Mouse (Mus musculus): Measurements from ENCODE around the gene Ermap.

Gene Ermap

DNA sequence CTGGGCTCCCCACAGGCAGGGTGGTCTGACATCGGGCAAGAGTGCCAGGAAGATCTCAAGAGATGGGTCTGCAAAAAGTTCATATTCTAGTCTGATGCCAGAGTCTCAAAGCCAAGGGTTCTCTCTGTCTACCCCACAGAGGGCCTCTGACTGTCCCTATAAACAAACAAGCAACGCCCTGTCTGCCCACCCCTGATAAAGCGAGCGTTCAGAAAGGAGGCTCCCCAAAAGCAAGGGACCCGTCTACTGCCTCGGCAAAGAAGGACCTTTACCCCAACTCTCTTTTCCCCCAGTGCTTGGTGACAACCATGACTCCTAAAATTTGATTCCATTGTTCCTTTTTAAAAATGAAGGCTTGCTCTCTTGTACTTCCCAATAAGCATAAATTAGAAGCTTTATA, at the start of gene Ermap:
Ermap (minus strand) TSS at position 148 of the 400 bp plus-strand sequence.
- DNase-seq (ENCODE audit: low spot score in 2 of 2), result no peak

DNA sequence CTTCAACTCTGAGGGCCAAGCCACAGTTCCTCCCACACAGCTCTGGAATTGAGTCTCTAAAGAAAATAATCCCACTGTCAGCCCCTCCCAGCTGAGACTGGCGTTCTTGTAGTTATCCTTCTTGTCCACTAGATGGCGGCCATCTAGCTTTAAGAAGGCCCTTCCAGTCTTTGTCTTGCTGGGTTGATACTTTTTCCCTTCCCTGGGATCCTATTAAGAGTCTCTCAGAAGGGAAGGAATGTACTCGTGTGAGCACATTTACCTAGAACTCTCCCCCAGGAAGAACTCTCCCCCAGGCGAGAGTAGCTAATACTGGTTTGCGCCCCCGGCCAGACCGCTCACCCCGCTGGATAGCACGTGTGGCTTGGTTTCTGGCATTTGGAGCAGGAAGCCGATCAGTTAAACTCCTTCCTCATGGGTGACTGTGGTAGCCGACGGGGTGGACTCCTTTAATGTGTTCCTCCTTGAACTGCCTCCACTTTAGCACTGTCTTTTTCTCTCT, 49.4 kb upstream of the Ermap start:
- peak; percentile 30 to 37 for DNase-seq (ENCODE audit: low spot score in 2 of 2)

DNA sequence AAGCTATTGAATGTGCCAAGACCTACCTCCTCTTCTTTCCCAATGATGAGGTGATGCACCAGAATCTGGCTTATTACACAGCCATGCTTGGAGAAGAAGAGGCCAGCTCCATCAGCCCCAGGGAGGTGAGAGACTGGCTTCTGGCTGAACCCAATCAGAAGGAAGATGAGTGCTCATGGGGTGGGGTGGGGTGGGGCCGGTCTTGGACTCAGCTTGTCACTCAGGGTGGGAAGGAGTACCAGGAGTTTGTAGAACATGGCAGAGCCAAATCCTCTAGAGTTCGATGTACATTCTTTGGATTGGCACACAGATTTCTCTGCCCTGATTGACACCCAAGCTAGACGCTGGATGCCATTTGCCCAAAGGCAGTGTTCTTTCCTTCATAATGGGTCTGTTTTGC, 48.9 kb upstream of the Ermap start:
- no peak for DNase-seq (ENCODE audit: low spot score in 2 of 2)

DNA sequence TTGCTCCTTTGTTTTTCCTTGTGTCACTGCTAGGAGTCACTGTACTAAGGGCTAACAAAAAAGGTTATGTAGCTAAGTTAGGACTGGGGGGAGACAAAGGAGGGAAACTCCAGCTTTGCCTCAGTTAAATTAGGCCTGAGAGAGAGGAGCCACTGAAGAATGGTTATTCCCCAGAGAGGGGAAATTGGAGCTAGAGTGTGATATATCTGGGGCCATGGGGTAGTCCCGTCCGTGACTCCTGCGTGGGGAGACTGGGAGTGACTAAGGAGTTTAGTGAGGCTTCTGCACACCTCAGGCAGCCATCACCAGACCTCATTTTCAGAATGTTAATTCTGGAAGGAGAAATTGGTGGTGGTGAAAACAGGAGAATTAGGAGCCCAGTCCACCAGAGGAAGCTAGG, 44.5 kb upstream of the Ermap start:
- DNase-seq (ENCODE audit: low spot score in 2 of 2), result no peak

DNA sequence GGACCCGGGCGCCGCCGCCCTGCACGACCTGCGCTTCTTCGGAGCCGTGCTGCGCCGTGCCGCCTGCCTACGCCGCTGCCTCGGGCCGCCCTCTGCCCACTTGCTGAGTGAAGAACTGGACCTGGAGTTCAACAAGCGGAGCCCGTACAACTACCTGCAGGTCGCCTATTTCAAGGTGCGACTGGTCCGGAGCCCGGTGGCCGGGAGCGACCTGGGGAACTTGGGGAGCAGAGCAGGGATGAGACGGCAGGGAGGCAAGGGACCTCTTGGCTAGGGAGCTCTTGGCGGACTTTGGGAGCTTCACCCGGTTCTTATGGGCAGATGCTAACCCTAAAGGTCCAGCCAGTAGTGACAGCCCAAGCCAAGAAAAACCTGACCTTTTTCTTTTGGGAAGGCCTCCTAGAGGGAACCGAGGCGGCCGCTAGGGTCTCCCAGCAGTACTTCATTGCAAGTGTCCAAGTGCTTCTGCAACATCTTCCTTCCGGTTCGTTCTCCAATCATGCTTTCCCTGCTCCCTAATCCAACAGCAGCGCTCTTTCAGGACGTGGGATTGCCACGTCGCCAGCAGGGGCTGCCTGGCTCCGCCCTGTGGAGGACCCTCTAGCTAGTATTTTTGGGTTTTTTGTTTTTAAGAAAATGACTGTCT, 43.6 kb upstream of the Ermap start:
- DNase-seq (ENCODE audit: low spot score in 2 of 2), result peak in 1 of 2 experiments; percentile 22

DNA sequence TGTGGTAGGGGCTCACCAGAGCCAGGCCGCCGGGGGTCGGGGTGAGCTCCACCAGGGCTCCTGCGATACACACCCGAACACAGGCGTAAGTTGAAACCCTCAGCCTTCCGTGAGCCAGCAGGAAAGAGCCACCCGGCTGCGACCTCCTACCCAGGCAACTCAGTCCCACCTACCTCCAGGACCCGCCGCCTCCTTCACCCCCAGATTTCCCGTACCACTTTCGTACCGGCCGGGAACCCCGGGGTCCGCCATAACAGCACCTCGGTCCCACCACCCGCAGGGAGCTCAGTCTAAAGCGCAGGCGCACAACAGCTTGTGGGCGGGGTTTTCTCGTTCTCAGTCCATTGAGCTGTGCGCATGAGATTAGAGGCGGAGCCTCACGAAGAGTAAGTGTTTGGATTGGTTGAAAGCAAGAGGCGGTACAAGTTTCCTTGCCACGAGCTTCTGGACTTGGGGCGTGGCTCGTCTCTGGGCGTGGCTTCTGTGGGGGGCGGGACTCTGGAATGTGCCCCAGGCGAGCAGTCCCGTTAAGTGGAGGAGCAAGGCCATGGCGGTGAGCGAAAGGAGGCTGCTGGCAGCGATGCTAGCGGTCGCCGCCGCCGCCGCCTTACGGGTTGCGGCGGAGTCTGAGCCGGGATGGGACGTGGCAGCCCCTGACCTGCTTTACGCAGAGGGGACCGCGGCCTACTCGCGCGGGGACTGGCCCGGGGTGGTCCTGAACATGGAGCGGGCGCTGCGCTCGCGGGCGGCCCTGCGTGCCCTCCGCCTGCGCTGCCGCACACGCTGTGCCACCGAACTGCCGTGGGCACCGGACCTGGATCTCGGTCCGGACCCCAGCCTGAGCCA, 42.8 kb upstream of the Ermap start, which contains the start of the genes AU022252 and P3h1:
AU022252 (minus strand) TSS at position 303 of the 846 bp plus-strand sequence.
P3h1 (plus strand) TSS at position 506 of the 846 bp plus-strand sequence.
- DNase-seq (ENCODE audit: low spot score in 2 of 2), result peak; percentile 98 to 99

DNA sequence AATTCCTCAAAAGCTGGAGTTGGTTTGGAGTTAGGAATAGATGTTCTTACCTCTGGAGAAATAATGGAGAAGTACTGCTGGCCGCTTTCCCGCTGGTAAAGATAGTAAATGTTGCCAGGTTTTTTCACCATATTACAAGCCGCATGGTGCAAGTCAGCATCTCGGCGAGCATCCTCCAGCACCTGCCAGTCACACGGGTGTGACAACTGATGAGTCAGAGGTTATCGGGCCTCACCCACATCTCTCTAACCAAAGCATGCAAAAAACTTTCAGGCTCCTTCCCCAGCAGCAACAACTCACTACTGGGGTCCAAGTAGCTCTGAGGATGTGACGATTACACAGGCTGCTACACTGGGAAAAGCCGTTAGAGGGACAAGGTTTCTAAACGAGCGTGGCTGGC, 36.9 kb upstream of the Ermap start:
- DNase-seq (ENCODE audit: low spot score in 2 of 2), result no peak

DNA sequence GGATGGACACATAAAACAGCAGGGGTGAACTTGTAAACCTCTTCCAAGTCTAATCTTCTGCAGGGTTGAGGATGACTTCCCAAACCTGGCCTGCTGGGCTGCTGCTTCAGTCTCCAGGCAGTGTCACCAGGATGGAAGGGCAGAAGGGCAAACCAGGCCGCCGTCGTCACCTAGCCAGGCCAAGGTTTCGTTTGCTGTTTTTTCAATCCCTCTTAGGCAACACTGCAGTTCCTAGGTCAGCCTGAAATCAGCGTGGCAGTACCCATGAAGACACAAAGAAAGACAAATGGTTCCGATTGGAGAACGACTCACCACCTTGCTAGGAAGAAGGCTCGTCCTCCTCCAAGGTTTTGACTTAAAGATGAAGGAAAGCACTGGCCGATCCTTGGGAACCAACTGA, 35.9 kb upstream of the Ermap start:
- DNase-seq (ENCODE audit: low spot score in 2 of 2), result no peak

DNA sequence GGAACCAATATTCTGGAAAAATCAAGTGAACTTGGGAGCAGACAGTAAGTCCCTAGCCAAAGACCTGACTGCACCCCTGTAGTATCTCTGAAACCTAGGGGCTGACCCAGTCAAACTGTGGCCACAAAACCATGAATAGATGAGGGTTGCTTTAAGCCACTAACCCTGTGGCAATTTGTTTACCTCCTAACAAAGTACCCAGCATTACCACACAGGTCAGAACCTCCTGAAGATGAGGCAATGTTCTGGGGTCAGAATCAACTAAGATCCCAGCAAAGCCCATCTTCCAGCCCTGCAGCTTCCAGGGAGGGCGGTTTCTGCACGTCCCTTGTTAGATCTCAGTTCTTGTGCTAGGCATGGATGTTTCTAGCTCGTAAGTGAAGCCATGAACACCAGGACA, 34.7 kb upstream of the Ermap start:
- DNase-seq (ENCODE audit: low spot score in 2 of 2), result no peak

DNA sequence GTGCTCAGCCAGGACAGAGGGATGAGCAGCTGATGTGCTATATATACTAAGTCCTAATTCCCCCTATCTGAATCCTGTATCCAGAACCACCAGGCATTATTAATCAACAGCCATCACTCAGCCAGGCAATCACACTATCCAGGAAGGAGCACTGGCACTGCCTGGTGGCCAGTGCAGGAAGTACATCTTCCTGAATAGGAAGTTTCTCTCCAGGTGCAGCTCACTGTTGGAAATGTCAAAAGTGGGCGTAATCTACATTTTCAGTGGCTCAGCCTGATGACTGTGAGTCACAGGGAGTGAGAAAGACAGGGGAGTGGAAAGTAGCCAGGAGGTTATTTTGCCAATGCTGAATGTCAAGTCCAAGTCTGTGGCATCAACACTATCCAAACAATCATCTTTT, 33.9 kb upstream of the Ermap start:
- DNase-seq (ENCODE audit: low spot score in 2 of 2), result no peak

DNA sequence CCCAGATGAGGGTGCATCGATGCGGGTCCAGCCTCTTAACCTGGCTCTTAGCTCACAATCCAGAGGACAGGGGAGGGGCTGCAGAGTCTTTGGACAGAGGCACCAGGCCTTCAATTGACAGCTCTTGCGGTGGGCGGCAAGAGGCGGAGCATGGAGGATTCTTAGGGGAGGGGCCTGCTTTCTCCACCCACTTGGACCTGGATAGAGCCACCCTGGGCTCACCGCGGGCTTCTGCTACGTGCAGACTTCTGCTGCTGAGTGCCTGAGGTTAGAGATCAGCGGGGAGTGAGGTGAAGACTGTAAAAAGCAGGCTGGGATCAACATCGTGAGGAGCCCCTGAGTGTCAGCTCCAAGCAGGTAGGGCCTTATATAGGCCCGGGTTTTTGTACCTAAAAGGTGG, 28.4 kb upstream of the Ermap start, which contains the start of gene Tmem269:
Tmem269 (minus strand) TSS at position 49 of the 400 bp plus-strand sequence.
- no peak for DNase-seq (ENCODE audit: low spot score in 2 of 2)

DNA sequence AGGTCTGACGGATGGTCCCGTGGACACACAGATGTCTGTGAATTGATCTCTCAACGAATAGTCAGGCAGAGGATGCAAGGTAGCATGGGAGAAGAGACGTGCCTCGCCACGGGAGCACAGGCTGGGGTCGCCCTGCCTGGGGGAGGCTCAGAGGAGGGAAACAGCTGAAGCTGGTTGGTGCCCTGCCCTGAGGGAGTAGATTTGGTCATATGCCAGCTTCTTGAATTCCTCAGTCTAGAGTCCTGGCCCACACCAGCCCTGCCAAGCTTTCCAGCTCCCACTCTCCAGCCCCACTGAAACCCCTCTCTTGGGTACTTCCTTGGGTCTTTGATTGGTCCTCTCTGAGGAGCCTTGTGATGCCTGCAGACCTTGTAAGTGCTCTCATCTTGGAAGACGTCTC, 26.9 kb upstream of the Ermap start:
- DNase-seq (ENCODE audit: low spot score in 2 of 2), result no peak

DNA sequence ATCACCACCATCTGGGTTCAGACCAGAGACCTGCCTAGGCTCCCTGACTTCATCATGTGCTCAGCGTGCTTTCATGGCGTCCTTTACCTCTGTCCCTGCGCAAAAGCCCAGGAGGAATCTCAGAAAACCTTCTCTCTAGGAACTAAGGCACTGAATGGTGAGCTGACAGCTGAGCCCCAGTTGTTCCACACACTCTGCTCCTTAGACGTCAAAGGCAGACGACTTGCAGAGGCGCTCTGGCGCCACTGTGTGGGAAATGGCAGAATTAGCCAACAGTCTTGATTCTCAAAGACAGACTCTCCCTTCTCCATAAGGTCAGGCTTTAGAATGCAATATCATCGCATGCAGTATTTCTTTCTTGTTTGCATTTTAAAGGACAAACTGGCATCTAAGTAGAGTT, 14.9 kb upstream of the Ermap start:
- peak; percentile 29 to 45 for DNase-seq (ENCODE audit: low spot score in 2 of 2)

DNA sequence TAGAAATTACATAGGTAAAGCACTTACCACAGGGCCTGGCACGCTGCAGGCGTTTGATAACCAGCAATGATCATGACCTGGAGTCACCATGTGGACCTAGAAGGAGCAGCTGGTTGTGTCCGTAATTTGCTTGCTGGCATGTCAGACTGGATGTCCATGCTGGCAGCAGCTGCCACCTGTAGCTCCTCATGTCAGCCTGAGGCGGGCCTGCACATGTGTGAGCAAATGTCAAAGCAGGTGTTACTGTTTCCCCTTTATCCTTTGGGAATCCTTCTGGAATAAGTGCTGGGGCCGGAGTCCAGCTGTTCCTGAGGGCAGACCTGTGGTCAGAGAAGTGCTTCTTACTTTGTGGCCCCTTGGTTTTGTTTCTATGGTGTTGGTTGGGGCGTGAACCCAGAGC, 8.3 kb upstream of the Ermap start:
- no peak for DNase-seq (ENCODE audit: low spot score in 2 of 2)

DNA sequence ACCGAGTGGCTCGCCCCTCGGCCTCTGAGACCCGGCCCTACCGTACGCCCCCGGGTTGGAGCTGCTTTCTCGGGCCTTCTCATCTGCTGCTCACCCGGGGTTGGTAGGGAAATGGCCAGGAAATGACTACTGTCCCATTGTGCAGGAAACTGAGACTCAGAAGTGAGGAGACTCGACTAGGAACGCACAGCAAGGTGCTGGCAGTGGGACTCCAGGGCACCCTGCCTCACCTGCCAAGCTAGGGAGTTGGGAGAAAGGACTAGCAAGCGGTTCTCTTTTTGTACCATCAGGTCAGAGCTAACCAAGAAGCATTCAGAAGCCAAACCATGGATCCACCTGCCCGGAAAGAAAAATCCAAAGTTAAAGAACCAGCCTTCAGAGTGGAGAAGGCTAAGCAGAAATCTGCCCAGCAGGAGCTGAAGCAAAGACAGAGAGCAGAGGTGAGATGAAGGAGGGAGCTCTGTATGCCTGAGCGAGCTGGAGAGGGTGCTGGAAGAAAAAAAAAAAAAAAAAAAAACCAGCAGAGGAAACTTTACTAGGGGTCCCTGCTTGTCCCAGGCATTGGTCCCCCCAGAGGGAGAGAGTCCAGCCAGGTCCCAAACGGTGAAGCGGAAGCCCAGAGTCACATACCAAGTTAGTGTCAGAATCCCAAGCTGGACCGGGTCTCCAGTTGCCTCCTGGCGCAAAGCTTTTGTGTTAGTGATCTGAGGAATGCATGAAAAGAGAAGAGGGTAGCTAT, 5.9 kb upstream of the Ermap start:
- DNase-seq (ENCODE audit: low spot score in 2 of 2), result no peak

DNA sequence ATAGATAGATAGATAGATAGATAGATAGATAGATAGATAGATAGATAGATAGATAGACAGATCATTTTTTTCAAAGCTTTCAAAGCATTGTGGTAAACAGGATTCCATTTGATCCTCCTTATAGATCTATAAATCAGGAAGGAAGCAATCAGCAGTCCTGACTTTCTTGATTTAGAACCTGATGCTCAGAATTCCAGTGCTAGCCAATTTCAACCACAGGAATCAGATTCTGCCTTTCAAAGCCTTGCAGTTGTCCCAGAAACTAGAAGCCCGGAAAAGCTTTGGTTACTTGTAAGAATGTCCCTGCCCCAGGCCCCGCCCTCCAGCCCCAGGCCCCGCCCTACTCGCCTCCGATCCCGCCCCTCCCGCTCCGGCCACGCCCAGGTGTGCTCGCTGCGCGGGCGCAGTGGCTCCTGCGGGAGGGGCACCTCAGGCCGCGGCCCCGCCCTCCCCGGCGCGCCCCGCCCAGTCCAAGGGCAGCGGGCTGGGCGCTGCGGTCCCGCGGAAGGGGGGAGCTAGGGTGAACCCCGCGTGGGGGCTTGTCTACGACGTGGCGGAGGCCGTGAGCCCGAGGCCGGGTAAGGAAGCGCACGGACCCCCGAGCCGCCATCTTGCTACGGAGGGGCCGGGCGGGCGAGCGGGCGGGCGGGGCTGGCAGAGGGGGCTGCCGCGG, 5.2 kb upstream of the Ermap start, which contains the start of gene Svbp:
Svbp (plus strand) TSS at position 398 of the 673 bp plus-strand sequence.
- DNase-seq (ENCODE audit: low spot score in 2 of 2), result peak; percentile 78 to 86

DNA sequence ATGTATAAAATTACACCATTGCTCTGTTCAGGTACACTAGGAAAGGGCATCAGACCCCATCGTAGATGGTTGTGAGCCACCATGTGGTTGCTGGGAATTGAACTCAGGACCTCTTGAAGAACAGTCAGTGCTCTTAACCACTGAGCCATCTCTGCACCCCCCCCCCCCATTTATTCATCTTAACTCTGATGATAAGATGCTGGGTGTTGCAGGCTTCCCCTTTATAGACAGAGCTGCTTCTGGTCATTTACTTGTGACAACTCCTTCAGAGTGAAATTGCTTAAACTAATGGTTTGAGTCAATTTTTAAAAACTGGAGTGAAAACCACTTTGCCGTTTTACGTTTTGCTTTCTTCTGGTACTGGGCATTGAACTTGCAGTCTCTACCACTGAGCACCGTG, 2.9 kb upstream of the Ermap start:
- DNase-seq (ENCODE audit: low spot score in 2 of 2), result no peak

DNA sequence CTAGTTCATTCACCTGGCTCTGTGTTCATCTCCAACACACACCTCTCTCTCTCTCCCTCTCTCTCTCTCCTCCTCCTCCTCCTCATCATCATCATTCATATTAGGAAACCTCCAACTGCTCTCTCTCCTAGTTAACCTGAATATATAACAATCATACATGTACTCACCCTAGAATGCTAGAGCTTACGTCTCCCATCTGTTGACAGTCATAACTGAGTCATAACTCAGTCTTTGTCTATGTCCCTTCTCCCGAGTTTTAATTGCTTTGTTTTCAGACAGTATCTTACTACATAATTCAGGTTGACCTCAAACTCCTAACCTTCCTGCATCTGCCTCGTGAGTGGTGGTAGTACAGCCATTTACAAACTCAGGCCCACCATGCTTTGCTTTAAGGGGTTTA, 1.5 kb upstream of the Ermap start:
- no peak for DNase-seq (ENCODE audit: low spot score in 2 of 2)

DNA sequence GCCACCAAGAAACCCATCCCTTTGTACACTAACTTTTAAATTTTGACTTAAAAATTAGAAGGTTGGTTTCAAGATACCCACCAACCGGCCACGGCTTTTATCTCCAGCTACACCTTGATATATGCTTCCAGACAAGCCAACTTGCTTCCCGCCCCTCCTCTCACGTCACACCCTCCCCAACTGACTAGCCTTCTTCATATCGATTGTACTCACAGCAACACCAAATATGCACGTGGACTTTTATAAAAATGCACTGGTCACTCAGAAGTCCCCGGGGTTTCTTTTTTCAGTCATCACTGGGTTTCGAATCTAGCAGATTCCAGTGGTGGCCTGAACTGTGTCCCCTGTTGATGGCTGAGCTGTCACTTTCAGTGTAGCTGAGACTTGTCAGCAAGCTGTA, 807 bp upstream of the Ermap start:
- no peak for DNase-seq (ENCODE audit: low spot score in 2 of 2)

DNA sequence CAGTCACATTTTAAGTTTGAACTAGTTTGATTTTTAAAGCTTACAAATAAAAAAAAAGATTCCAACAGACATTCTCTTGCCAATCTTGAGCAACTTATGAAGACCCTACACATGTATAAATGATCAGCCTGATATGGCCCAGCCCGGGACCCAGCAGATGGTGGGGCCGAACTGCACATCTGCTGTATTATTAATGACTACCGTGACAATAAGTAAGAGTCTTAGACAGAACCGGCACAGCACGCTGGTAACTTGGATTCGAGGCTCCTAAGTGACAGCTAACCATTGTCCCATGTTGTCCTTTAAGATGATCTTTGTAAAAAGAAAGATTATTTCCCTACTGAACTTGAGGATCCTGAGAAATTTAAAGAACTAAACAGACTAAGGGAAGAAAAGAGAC, 419 bp downstream of the Ermap start:
- no peak for DNase-seq (ENCODE audit: low spot score in 2 of 2)

DNA sequence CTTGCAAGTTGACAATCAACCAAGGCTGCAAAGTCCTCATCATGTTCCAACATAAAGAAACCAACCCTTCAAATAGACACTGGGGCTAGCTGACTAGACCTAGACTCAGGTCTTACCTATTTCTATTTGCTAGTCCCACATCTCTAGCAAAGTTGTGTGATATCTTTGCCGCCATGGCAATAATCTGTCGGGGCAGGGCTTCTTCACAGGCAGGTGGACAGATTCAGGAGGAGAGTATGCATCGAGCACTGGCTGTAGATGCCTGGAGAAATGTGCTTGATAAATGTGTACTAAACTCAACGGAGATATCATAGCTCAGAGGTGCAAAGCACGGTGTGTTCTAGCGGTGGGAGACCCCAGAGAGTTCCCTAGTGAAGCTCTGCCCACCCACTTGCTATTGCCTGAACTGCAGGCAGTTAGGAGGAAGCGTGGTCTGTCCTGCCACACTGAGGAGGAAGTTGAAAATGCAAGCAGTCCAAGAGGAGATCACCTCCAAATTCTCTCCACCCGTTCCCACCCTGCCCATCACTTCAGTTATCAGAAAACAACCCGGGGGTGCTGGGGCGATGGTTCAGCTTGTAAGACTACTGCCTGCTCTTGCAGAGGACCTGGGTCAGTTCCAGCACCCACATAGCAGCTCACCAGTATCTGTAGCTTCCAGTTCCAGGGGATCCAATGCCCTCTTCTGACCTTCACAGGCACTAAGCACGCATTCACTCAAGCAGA, 1.6 kb downstream of the Ermap start:
- DNase-seq (ENCODE audit: low spot score in 2 of 2), result no peak
